Mouse (Mus musculus) olfactory bulb, adult 2 months (tissue): ENCODE data around the gene Shc1. TPM values are rescaled to one million over a fixed set of nuclear protein-coding genes. Genes with fewer than 3 reads are reported as not detected.

Source experiments
- H3K27ac ChIP-seq: fragments of 200-500 bp; 2 replicates; pipeline ENCODE4 v1.5.1; 2012; ENCODE audit warnings: low read depth, low read length; ENCODE audit not compliant: insufficient read depth
- H3K4me1 ChIP-seq: fragments of 200-500 bp; 2 replicates; pipeline ENCODE4 v1.6.1; 2012; ENCODE audit warnings: low read length; ENCODE audit not compliant: control insufficient read depth, insufficient read depth
- H3K4me3 ChIP-seq: fragments of 200-500 bp; 2 replicates; pipeline ENCODE4 v1.5.1; 2012; ENCODE audit warnings: mild to moderate bottlenecking, low read depth, low read length, moderate library complexity; ENCODE audit not compliant: insufficient read depth
- CTCF ChIP-seq: fragments of 200-500 bp; IDR thresholded peaks from 2 replicates; pipeline ENCODE4 v1.5.1; 2012; ENCODE audit warnings: low read depth, mild to moderate bottlenecking, low read length, moderate library complexity; ENCODE audit not compliant: insufficient read depth
- POLR2A ChIP-seq: fragments of 200-500 bp; IDR thresholded peaks from 2 replicates; pipeline ENCODE4 v1.6.1; 2012; ENCODE audit warnings: mild to moderate bottlenecking, low read depth, low read length, moderate library complexity; ENCODE audit not compliant: insufficient read depth
- WGBS: fragments of 180-500 bp; shearing (Covaris S2); methylation state at CpG from one replicate; pipeline ENCODE4 v1.1.7; 2018; 5-methylcytosine and 5-hydroxymethylcytosine counted together
- polyA plus RNA-seq: library from polyadenylated mRNA; stranded (reverse); fragments of >200 nt; gene quantifications from 2 replicates; pipeline ENCODE4 v1.2.4, GENCODE M21; 2012; ENCODE audit warnings: low replicate concordance; ENCODE audit not compliant: missing spikeins, insufficient read depth, insufficient read length

The Shc1 gene
- polyA plus RNA-seq, 1 experiment, result not detected

- WGBS, result 66% methylated on average over 6 of the region's 6 CpGs
- Histone ChIP-seq H3K27ac (no peak overlapping the region), H3K4me3 (no peak overlapping the region), H3K4me1 (peaks cover 41% of the 10 kb centered on the region)
- TF ChIP-seq CTCF (no peak), POLR2A (no peak)
Observed at GRCm38 (mm10) chr3:89388901-89389740, 29.1 kb upstream of the Shc1 start.

- Histone ChIP-seq H3K4me3 (no peak overlapping the region), H3K27ac (no peak overlapping the region), H3K4me1 (peaks cover 50% of the 10 kb centered on the region)
- TF ChIP-seq CTCF (no peak), POLR2A (no peak)
- WGBS, result 45% methylated on average over 5 of the region's 5 CpGs
Observed at GRCm38 (mm10) chr3:89390111-89390515, 28.1 kb upstream of the Shc1 start.

GRCm38 (mm10) chr3:89390699-89391662 lies 27.3 kb upstream of the Shc1 start:
- Histone ChIP-seq H3K27ac (no peak overlapping the region; the same call in 1 of the 2 replicates), H3K4me1 (peaks cover 52% of the 10 kb centered on the region), H3K4me3 (peak overlapping the region; percentile 50)
- no peak for TF ChIP-seq CTCF
- no peak for TF ChIP-seq POLR2A
- 15% methylated on average over 19 of the region's 19 CpGs for WGBS

GRCm38 (mm10) chr3:89391663-89392511 lies 26.4 kb upstream of the Shc1 start:
- Histone ChIP-seq H3K27ac (no peak overlapping the region; the same call in 1 of the 2 replicates), H3K4me3 (peak overlapping the region; percentile 50), H3K4me1 (peaks cover 56% of the 10 kb centered on the region)
- TF ChIP-seq POLR2A (no peak), CTCF (no peak)
- WGBS, result under 1% methylated on average over 56 of the region's 56 CpGs

- peak overlapping the region; percentile 50 for H3K4me3 ChIP-seq
- H3K4me1 ChIP-seq, result peaks cover 52% of the 10 kb centered on the region
- WGBS, result under 1% methylated on average over 24 of the region's 24 CpGs
- no peak overlapping the region for H3K27ac ChIP-seq
- TF ChIP-seq POLR2A, result no peak
- no peak for TF ChIP-seq CTCF
Observed at GRCm38 (mm10) chr3:89392871-89393311, 25.4 kb upstream of the Shc1 start.

GRCm38 (mm10) chr3:89393605-89394004 lies 24.6 kb upstream of the Shc1 start:
- peak overlapping the region; percentile 83 for H3K27ac ChIP-seq
- H3K4me3 ChIP-seq, result peak overlapping the region; percentile 54
- peaks cover 45% of the 10 kb centered on the region for H3K4me1 ChIP-seq
- TF ChIP-seq POLR2A (peak; percentile 58), CTCF (no peak)
- 2% methylated on average over 15 of the region's 15 CpGs for WGBS

- under 1% methylated on average over 42 of the region's 42 CpGs for WGBS
- peak within 1 kb of the TSS; percentile 83 for H3K27ac ChIP-seq
- H3K4me1 ChIP-seq, result peaks cover 45% of the 10 kb centered on the region
- peak within 1 kb of the TSS; percentile 54 for H3K4me3 ChIP-seq
- TF ChIP-seq CTCF (no peak), POLR2A (no peak; the same call in 1 of the 2 replicates)
Observed at GRCm38 (mm10) chr3:89394006-89394893, 24.0 kb upstream of the Shc1 start, which contains the start of gene Zbtb7b. TSS of gene Zbtb7b (minus strand) at chr3:89394776.
